Mouse (Mus musculus) macrophage (primary cell): Measurements from ENCODE around the gene Nat8f1. TPM values are rescaled to one million over a fixed set of nuclear protein-coding genes. Genes with fewer than 3 reads are reported as not detected.
"Not testable (repeated sequence)": the region's sequence is repeated elsewhere in the genome, so short reads cannot be mapped to it uniquely, and the experiment has no call there.

Source experiments
- H3K27ac ChIP-seq: fragments of 350-480 bp; formaldehyde crosslinking; 2 replicates; pipeline ENCODE4 v1.9.0; 2021
- H3K36me3 ChIP-seq: fragments of 350-480 bp; formaldehyde crosslinking; 2 replicates; pipeline ENCODE4 v1.9.0; 2021; ENCODE audit errors: inconsistent target
- H3K4me3 ChIP-seq: fragments of 350-480 bp; formaldehyde crosslinking; 2 replicates; pipeline ENCODE4 v1.9.0; 2021; ENCODE audit errors: inconsistent target
- H3K79me2 ChIP-seq: fragments of 350-480 bp; formaldehyde crosslinking; 2 replicates; pipeline ENCODE4 v1.9.0; 2021; ENCODE audit errors: inconsistent target
- WGBS: methylation state at CpG from one replicate; pipeline ENCODE4 v1.1.7; 2026; ENCODE audit warnings: inconsistent platforms; ENCODE audit not compliant: missing documents; 5-methylcytosine and 5-hydroxymethylcytosine counted together
- polyA plus RNA-seq: library from polyadenylated mRNA; stranded (reverse); fragments of 250-400 nt; gene quantifications from 3 replicates; pipeline ENCODE4 v1.2.4, GENCODE M21; 2018; ENCODE audit warnings: inconsistent platforms

The Nat8f1 gene
- polyA plus RNA-seq, 1 experiment from 2014 or later: 0.87 TPM

DNA sequence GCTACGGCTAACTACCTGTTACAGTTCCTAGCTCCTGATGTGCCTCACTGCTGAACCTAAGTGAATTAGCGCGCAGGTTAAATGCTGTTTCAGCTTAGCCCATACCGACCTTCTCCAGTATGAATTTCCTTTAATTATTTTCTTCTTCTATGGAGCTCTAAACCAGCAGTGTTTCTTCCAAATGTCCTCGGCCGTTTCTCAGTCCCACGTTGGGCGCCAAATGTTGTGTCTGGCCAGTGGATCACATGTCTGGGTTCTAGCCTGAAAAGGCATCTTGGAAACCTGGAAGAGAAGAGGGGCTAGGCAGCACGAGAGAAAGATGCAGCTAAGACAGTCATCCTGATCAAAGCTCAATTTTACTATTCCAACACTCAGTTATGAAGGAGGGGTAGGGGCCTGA, 32.2 kb downstream of the Nat8f1 start:
- not testable (repeated sequence) for H3K27ac ChIP-seq, H3K4me3 ChIP-seq, H3K36me3 ChIP-seq, H3K79me2 ChIP-seq
- 92% methylated on average over 8 of the region's 9 CpGs for WGBS

DNA sequence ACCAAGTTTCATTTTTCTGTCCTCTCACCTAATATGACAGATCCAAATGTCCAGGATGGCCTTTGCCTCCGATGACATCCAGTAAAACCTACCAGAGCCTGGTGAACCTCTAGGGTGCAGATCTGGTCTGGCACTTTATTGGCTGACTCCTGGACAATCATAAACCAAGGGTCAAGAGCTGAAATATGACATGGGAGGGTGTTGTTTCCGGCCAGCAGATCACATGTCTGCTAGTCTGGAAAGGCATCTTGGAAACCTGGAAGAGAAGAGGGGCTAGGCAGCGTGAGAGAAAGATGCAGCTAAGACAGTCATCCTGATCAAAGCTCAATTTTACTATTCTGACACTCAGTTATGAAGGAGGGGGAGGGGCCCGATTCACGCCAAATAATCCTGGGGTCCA, 46.5 kb downstream of the Nat8f1 start, which contains the start of gene Nat8f2:
Gene Nat8f2, minus strand, starts transcription at position 153 of the 400 bp plus-strand sequence.
- not testable (repeated sequence) for H3K4me3 ChIP-seq, H3K27ac ChIP-seq, H3K36me3 ChIP-seq, H3K79me2 ChIP-seq
- 94% methylated on average over 5 of the region's 5 CpGs for WGBS

- Histone ChIP-seq H3K4me3 (no peak overlapping the region), H3K36me3 (no peaks in the 10 kb centered on the region), H3K79me2 (no peaks in the 10 kb centered on the region), H3K27ac (no peak overlapping the region)
- 39% methylated on average over 8 of the region's 8 CpGs for WGBS
These were observed 47.5 kb downstream of the Nat8f1 start for GRCm38 (mm10) chr6:85867726-85868690.

DNA sequence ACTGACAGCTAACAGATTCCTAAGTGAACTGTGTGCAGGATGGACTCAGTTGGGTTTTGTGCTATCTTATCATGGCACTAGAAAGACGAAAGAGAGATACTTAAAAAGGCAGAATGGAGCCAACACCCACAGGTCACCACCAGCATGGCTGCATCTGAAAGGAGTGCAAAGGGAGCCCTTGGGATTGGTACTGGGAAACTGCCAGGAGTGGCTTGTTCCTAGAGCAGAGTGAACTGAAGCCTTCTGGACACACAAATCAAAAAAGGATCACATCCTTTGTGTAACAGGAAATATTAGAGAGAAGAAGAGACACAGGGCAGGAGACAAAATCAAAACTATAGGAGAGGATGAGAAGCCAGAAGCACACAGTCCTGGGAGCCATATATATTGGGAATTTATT, 48.5 kb downstream of the Nat8f1 start:
- H3K79me2 ChIP-seq, H3K27ac ChIP-seq, H3K4me3 ChIP-seq, H3K36me3 ChIP-seq: not testable (repeated sequence)
- no CpG with 5 or more reads among the region's 1 CpGs for WGBS

GRCm38 (mm10) chr6:85866166-85866565, 49.3 kb downstream of the Nat8f1 start:
- H3K27ac ChIP-seq, H3K36me3 ChIP-seq, H3K4me3 ChIP-seq, H3K79me2 ChIP-seq: not testable (repeated sequence)
- 89% methylated on average over 3 of the region's 3 CpGs for WGBS

DNA sequence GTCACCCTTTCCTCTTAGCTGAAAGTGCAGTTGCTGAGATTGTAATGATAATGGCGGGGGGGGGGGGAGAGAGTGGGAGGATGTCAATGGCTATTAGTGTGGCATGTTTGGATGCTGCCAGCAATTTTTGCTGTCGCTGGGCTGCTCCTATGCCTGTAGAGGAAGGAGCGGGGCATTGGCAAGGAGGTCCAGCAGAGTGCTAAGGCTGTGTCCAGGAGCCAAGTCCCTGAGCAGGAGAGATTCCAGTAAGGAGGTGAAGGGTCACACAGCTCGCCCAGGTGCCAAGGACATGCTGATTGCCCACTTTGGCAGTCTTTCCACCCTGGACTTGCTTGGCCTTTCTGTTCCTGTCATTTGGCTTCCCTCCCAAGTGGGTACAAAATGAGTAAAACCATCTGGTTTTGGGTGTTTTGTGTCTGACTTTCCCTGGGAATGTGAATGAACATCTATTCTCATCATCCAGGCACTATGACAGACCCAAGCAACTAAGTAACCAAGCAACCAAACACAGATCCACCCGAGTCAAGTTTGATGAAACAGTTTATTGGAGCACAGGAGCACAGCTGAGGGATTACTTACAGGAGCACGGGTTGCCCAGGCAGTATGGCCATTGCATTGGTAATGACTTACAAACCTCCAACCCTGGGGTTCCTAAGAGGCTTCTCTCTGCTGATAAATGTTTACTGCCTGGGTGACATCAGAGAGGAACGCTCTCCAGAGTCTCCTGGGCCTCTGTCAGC, 50.4 kb downstream of the Nat8f1 start:
- H3K27ac ChIP-seq, H3K4me3 ChIP-seq, H3K36me3 ChIP-seq, H3K79me2 ChIP-seq: not testable (repeated sequence)
- WGBS: 81% methylated on average over 4 of the region's 7 CpGs

- no peaks in the 10 kb centered on the region for H3K36me3 ChIP-seq
- WGBS: 85% methylated on average over 2 of the region's 2 CpGs
- H3K4me3 ChIP-seq: no peak overlapping the region
- H3K79me2 ChIP-seq: no peaks in the 10 kb centered on the region
- H3K27ac ChIP-seq: no peak overlapping the region
These were observed 51.6 kb downstream of the Nat8f1 start for GRCm38 (mm10) chr6:85863840-85864239.

DNA sequence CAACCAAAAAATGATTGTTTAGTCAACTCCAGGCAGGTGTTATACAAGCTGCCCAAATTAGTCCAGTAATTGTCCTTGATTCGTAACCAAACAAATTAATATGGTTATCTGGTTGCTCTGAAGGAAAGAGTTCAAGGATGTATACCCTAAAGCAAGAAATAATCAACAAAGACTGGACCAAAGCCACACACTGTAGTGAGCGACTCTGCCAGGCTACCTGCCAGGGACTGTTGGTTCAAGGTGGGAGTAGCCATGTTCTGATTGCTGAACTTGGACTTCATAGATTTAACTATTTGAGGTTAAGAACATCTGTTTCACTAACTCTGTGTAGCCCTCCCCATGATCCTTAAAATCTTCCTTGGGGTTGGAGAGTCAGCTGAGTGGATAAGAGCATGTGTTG, 52.4 kb downstream of the Nat8f1 start:
- no peak overlapping the region for H3K27ac ChIP-seq
- no peaks in the 10 kb centered on the region for H3K79me2 ChIP-seq
- no peak overlapping the region for H3K4me3 ChIP-seq
- H3K36me3 ChIP-seq: no peaks in the 10 kb centered on the region
- whole genome bisulfite sequencing: 88% methylated on average over 2 of the region's 2 CpGs

DNA sequence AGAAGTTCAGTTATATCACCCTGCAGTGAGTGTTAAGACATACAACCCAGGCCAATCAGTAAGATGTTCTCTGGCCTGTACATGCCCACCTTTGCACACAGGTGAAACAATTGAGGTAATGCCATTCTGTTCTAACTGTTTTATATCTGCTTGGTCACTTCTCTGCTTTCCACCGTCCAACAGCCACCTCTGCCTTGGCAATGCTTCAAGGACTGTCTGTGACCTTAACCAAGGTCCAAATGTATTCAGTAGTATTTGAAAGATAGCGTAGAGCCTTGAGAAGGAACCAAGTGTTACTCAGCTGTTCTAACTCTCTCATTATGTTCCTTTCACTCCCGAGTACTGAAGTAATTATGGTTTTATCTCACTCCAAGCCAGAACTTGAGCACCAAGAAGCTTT, 52.9 kb downstream of the Nat8f1 start:
- Histone ChIP-seq H3K4me3 (no peak overlapping the region), H3K27ac (no peak overlapping the region), H3K79me2 (no peaks in the 10 kb centered on the region), H3K36me3 (no peaks in the 10 kb centered on the region)
- WGBS: 81% methylated on average over 3 of the region's 3 CpGs

DNA sequence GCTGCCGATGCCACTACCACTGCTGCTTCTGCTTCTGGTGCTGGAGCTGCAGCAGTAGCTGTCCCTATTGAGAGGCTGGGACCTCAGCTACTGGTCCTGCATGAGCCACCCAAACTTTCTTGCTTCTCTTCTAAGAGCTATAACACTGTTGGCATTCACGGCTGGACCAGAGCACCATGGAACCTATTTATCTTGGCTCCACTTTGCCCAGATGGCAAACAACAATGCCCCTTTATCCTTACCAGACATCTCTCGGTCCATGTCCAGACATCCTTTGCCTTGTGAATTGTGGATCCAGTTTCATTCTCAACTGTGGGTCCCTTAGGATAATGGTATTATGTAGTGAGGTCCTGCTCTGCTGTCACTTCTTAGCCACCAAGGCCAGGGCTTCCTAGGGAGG, 54.2 kb downstream of the Nat8f1 start:
- Histone ChIP-seq H3K79me2 (no peaks in the 10 kb centered on the region), H3K36me3 (no peaks in the 10 kb centered on the region), H3K27ac (no peak overlapping the region), H3K4me3 (no peak overlapping the region)
- WGBS: 90% methylated on average over 3 of the region's 3 CpGs

Other genes with a start within 250 kb of the Nat8f1 start
- not detected in 3 replicates for gene Nat8f7, start 202.5 kb downstream of the Nat8f1 start, polyA plus RNA-seq
- gene Nat8f3, start 149.9 kb downstream of the Nat8f1 start, polyA plus RNA-seq: not detected in 3 replicates
- gene Nat8f6, start 94.7 kb downstream of the Nat8f1 start, polyA plus RNA-seq: not detected in 3 replicates
- gene Nat8f5, start 94.7 kb downstream of the Nat8f1 start, polyA plus RNA-seq: not detected in 3 replicates
- gene Nat8, start 83.6 kb downstream of the Nat8f1 start, polyA plus RNA-seq: not detected in 3 replicates
- gene Nat8f2, start 46.5 kb downstream of the Nat8f1 start, polyA plus RNA-seq: not detected in 3 replicates
- gene Nat8f4, start 10.8 kb downstream of the Nat8f1 start, polyA plus RNA-seq: 0.36 to 0.52 TPM (median 0.38 TPM) in 3 replicates
- gene Tprkb, start 3.8 kb downstream of the Nat8f1 start, polyA plus RNA-seq: 20.6 to 22.8 TPM (median 21.2 TPM) in 3 replicates
- gene Dusp11, start 46.0 kb upstream of the Nat8f1 start, polyA plus RNA-seq: 32.2 to 44.7 TPM (median 38.9 TPM) in 3 replicates
- gene Figla, start 100.5 kb upstream of the Nat8f1 start, polyA plus RNA-seq: not detected in 3 replicates
- not detected in 3 replicates for gene Add2, start 113.0 kb upstream of the Nat8f1 start, polyA plus RNA-seq